Mouse (Mus musculus) liver (tissue): ENCODE measurements around the gene Kif16b.
"Not testable (repeated sequence)": the region's sequence is repeated elsewhere in the genome, so short reads cannot be mapped to it uniquely, and the experiment has no call there.

Experiments used
- DNase-seq: peaks from one replicate; pipeline ENCODE4 v3.0.0-alpha.2; 2020; ENCODE audit warnings: mixed read lengths

The Kif16b gene

GRCm38 (mm10) chr2:142584851-142585737 is 316.2 kb downstream of the Kif16b start:
- DNase-seq: no peak

GRCm38 (mm10) chr2:142580449-142580848 is 320.9 kb downstream of the Kif16b start:
- no peak for DNase-seq

GRCm38 (mm10) chr2:142577414-142577813 is 323.9 kb downstream of the Kif16b start:
- DNase-seq: not testable (repeated sequence)

- no peak for DNase-seq
Observed at GRCm38 (mm10) chr2:142569771-142570170, 331.6 kb downstream of the Kif16b start.
